In the genomic region with DNA sequence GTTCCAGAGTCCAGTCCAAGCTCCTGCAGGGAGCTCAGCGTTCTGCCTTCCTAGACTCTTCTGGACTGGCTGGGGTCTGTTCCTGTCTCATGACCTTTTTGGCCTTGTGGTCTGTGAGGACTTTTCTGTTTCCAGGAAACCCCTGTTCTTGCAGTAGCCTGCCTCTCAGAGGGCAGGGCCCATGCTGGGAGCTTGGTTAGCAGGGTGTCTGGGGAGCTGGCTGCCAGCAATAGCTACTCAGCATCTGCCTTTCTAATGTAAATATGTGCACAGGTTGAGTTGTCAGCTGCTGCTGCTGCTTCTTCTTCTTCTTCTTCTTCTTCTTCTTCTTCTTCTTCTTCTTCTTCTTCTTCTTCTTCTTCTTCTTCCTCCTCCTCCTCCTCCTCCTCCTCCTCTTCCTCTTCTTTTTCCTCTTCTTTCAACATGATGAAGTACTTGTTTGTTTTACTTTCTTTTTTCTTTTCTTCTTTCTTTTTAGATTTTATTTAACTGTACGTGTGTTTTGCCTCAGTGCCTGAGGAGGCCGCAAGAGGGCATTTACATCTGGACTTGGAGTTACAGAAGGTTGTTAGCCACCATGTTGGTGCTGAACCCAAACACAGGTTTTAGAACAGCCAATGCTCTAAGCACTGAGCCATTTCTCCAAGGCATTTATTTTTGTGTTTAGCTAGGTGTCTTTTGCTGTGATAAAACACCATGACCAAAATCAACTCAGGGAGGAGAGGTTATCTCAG, we compare ENCODE assay signal across 31 mouse cellular contexts. TPM values are rescaled to one million over a fixed set of nuclear protein-coding genes. Genes with fewer than 3 reads are reported as not detected.
DNase-seq lines count a peak whose midpoint lies in the region; ATAC-seq and TF ChIP-seq lines count a peak whose summit lies in the region.
"Had no signal": no experiment of that assay in that cellular context is flagged by ENCODE, and none has a peak within 500 bp of the region (broad histone marks: within the 10 kb centered on the region; RNA-seq: fewer than 3 reads in every experiment).

No protein-coding gene starts in this region.

- TF ChIP-seq POLR2A in ES-Bruce4 (IDR thresholded peaks at IDR 0.05; ENCODE audit: insufficient read depth, low read length), result no peak

- in situ Hi-C loops in ES-E14 (cut with MboI; ENCODE audit: low sequenced_read_pairs in 2 of 2, unreplicated experiment in 2 of 2), result loop anchor here in 1 of 2 experiments (5.0 kb wide), 2 partner anchors 82 to 98 kb away; no protein-coding TSS in a partner anchor

- H3K36me3 ChIP-seq in lung, embryonic 14.5 days (ENCODE audit: insufficient read depth), result no peaks in the 10 kb centered on the region
- H3K36me3 ChIP-seq in ES-Bruce4 (ENCODE audit: control insufficient read depth, insufficient read depth, low read length, poor library complexity, severe bottlenecking), result no peaks in the 10 kb centered on the region
- no peaks in the 10 kb centered on the region for H3K36me3 ChIP-seq in ES-E14 (ENCODE audit: control insufficient read depth, insufficient read depth, low read length, poor library complexity, severe bottlenecking)
- H3K36me3 ChIP-seq: embryonic facial prominence, embryonic 12.5 days; heart, embryonic 10.5 days; kidney, embryonic 15.5 days; limb, embryonic 12.5 days; liver, embryonic 15.5 days; midbrain, embryonic 10.5 days; neural tube, embryonic 12.5 days had no signal

- no peak overlapping the region for H3K9ac ChIP-seq in lung, embryonic 14.5 days
- H3K9ac ChIP-seq in ES-Bruce4 (ENCODE audit: low read depth, poor library complexity, severe bottlenecking) (no peak overlapping the region), ES-E14 (ENCODE audit: insufficient read depth, low read depth, low read length, poor library complexity, severe bottlenecking) (no peak overlapping the region)
- H3K9ac ChIP-seq: embryonic facial prominence, embryonic 12.5 days; hindbrain, embryonic 14.5 days; kidney, embryonic 15.5 days; limb, embryonic 12.5 days; liver, embryonic 15.5 days; neural tube, embryonic 12.5 days had no signal

- H3K4me2 ChIP-seq in lung, embryonic 14.5 days, result no peak overlapping the region
- H3K4me2 ChIP-seq: embryonic facial prominence, embryonic 12.5 days; hindbrain, embryonic 14.5 days; kidney, embryonic 15.5 days; limb, embryonic 12.5 days; liver, embryonic 15.5 days; neural tube, embryonic 12.5 days had no signal

- H3K27me3 ChIP-seq in lung, embryonic 14.5 days (ENCODE audit: insufficient read depth, low read length), result no peaks in the 10 kb centered on the region
- H3K27me3 ChIP-seq in ES-Bruce4 (ENCODE audit: control insufficient read depth, insufficient read depth, low read length, poor library complexity, severe bottlenecking), result no peaks in the 10 kb centered on the region
- H3K27me3 ChIP-seq: embryonic facial prominence, embryonic 12.5 days; kidney, embryonic 15.5 days; liver, embryonic 15.5 days; neural tube, embryonic 12.5 days had no signal

- TF ChIP-seq EP300 in ES-Bruce4 (IDR thresholded peaks at IDR 0.05; ENCODE audit: insufficient read depth, low read depth, low read length), result peak; percentile 95

- 0 out of 2 replicates have a peak, but pooled peaks have one; percentile 4 for TF ChIP-seq CTCF in lung, embryonic 14.5 days (IDR thresholded peaks at IDR 0.05; ENCODE audit: low read depth)
- peak; percentile 5 for TF ChIP-seq CTCF in ES-Bruce4 (IDR thresholded peaks at IDR 0.05; ENCODE audit: low read depth, low read length)

- no peak overlapping the region for H3K27ac ChIP-seq in lung, embryonic 14.5 days (ENCODE audit: low read depth)
- H3K27ac ChIP-seq in ES-Bruce4 (ENCODE audit: insufficient read depth, low read length) (peak overlapping the region; percentile 90), ES-E14 (ENCODE audit: insufficient read depth, low read depth, low read length, poor library complexity, severe bottlenecking) (peak overlapping the region; percentile 66; the same call in 1 of the 2 replicates)
- H3K27ac ChIP-seq: embryonic facial prominence, embryonic 12.5 days; heart, embryonic 10.5 days; hindbrain, embryonic 14.5 days; kidney, embryonic 15.5 days; limb, embryonic 12.5 days; liver, embryonic 15.5 days; macrophage; midbrain, embryonic 10.5 days; neural tube, embryonic 12.5 days had no signal

- no peak overlapping the region for H3K4me3 ChIP-seq in lung, embryonic 14.5 days (ENCODE audit: low read depth, low read length)
- H3K4me3 ChIP-seq in ES-Bruce4 (ENCODE audit: low read depth, low read length), result no peak overlapping the region
- no peak overlapping the region for H3K4me3 ChIP-seq in ES-E14 (ENCODE audit: insufficient read depth in 1 of 2, low read depth in 1 of 2, low read length in 2 of 2, poor library complexity in 1 of 2, severe bottlenecking in 1 of 2)
- H3K4me3 ChIP-seq: embryonic facial prominence, embryonic 12.5 days; heart, embryonic 10.5 days; kidney, embryonic 15.5 days; limb, embryonic 12.5 days; liver, embryonic 15.5 days; midbrain, embryonic 10.5 days; myocyte; neural tube, embryonic 12.5 days had no signal

- ATAC-seq in lung, embryonic 14.5 days (ENCODE audit: insufficient read depth), result no peak
- ATAC-seq: forebrain, embryonic 14.5 days; midbrain, embryonic 16.5 days had no signal

- no peaks in the 10 kb centered on the region for H3K4me1 ChIP-seq in lung, embryonic 14.5 days (ENCODE audit: insufficient read depth)
- peaks cover 10% of the 10 kb centered on the region for H3K4me1 ChIP-seq in ES-Bruce4 (ENCODE audit: control insufficient read depth, insufficient read depth, low read length)
- peaks cover 17 to 31% of the 10 kb centered on the region in 2 experiments for H3K4me1 ChIP-seq in ES-E14 (ENCODE audit: control insufficient read depth in 2 of 2, insufficient read depth in 2 of 2, low read length in 2 of 2, poor library complexity in 1 of 2)
- H3K4me1 ChIP-seq: embryonic facial prominence, embryonic 12.5 days; heart, embryonic 10.5 days; kidney, embryonic 15.5 days; limb, embryonic 12.5 days; neural tube, embryonic 12.5 days had no signal

- 34% methylated on average over 3 of the region's 3 CpGs for WGBS in lung, embryonic 14.5 days

- no peak for DNase-seq in lung, embryonic 14.5 days
- no peak for DNase-seq in lung, postnatal 4 days
- no peak for DNase-seq in ES-E14 (ENCODE audit: low read depth, low spot score)
- peak; percentile 64 for DNase-seq in yolk sac, embryonic 10.5 days (ENCODE audit: low spot score)
- DNase-seq in urinary bladder, adult 2 months (ENCODE audit: low spot score), result no peak
- DNase-seq: adrenal gland, adult 8-10 months; B cell, adult 2 months; cerebellum, adult 8-10 months; cerebellum, postnatal 36 days; embryo, embryonic 11 days; gastrocnemius, postnatal 14 days; heart, postnatal 4 days; kidney, adult 18-20 months; kidney, postnatal 4 days; right cerebral cortex, adult 18-20 months; spleen, adult 18-20 months; thymus, adult 2 months; thymus, postnatal 36 days had no signal

- no peaks in the 10 kb centered on the region for H3K9me3 ChIP-seq in lung, embryonic 14.5 days (ENCODE audit: low read depth, low read length)
- no peaks in the 10 kb centered on the region for H3K9me3 ChIP-seq in ES-Bruce4 (replicated peaks; ENCODE audit: control insufficient read depth, insufficient read depth, low read length, poor library complexity, severe bottlenecking)
- no peaks in the 10 kb centered on the region for H3K9me3 ChIP-seq in ES-E14 (ENCODE audit: control insufficient read depth, insufficient read depth, low read depth, low read length)
- H3K9me3 ChIP-seq: embryonic facial prominence, embryonic 12.5 days; heart, embryonic 10.5 days; kidney, embryonic 15.5 days; limb, embryonic 12.5 days; liver, embryonic 15.5 days; midbrain, embryonic 10.5 days; neural tube, embryonic 12.5 days had no signal

TF ChIP-seq in ES-E14, 5 proteins besides CTCF, POLR2A, EP300 and RAD21:
- TF ChIP-seq ZNF384 (IDR thresholded peaks at IDR 0.05; ENCODE audit: low read depth, low read length) (no peak), MAFK (IDR thresholded peaks at IDR 0.05; ENCODE audit: insufficient read depth, low read depth, low read length) (no peak), HCFC1 (IDR thresholded peaks at IDR 0.05; ENCODE audit: borderline replicate concordance, insufficient read depth, low read length) (no peak), ZC3H11A (IDR thresholded peaks at IDR 0.05; ENCODE audit: borderline replicate concordance, low read depth, low read length) (0 out of 2 replicates have a peak, but pooled peaks have one; percentile 35), CHD2 (IDR thresholded peaks at IDR 0.05; ENCODE audit: low read depth, low read length) (peak; percentile 32; the same call in 1 of the 2 replicates)

RNA-seq across cellular contexts. Expression of a gene that starts 10.2 kb away (rescaled TPM):
- polyA plus RNA-seq in lung, embryonic 14.5 days (2014; fragmentation: Nextera tagmentation; extraction: Ambion mirVana), result 128 TPM in 2 replicates
- 417 and 439 TPM in 2 replicates for polyA plus RNA-seq in ES-Bruce4 (2011; ENCODE audit: insufficient read depth, insufficient read length, low read depth, missing spikeins)
- total RNA-seq in ES-E14 (2012; rRNA removed), result 228 and 374 TPM in 2 replicates
- polyA plus RNA-seq in urinary bladder, adult 2 months (2012; rRNA removed), result 683 and 894 TPM in 2 replicates

RNA-seq across cellular contexts. Expression of a gene that starts 41.8 kb away (rescaled TPM):
- polyA plus RNA-seq in lung, embryonic 14.5 days (2014; fragmentation: Nextera tagmentation; extraction: Ambion mirVana), result 17.7 and 20.4 TPM in 2 replicates
- 2.7 and 3.2 TPM in 2 replicates for polyA plus RNA-seq in ES-Bruce4 (2011; ENCODE audit: insufficient read depth, insufficient read length, low read depth, missing spikeins)
- 3.0 and 6.8 TPM in 2 replicates for total RNA-seq in ES-E14 (2012; rRNA removed)
- 37.8 and 57.5 TPM in 2 replicates for polyA plus RNA-seq in urinary bladder, adult 2 months (2012; rRNA removed)
